ENCODE assay signal across 26 mouse cellular contexts in the genomic region with DNA sequence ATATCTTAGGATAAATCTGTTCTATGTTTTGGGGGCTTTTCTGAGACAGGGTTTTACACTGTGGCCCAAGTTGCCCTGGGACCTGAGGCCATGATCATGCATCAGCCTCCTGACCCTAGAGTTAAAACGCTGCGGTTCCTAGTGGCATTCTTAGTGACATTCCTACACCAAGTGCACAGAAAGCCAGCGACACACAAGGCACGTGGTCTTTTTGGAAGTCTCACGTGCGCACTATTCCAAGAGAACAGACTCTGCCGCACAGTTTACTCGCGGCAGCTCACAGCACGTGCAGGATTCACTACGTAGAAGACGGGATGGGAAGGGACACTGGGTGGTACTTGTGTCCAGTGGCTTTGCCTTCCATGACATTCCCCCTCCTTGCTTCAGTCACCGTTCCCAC. TPM values are rescaled to one million over a fixed set of nuclear protein-coding genes. Genes with fewer than 3 reads are reported as not detected.
A peak's percentile ranks its signal among the peaks of the same experiment; 100 is the strongest.
DNase-seq lines count a peak whose midpoint lies in the region; ATAC-seq and TF ChIP-seq lines count a peak whose summit lies in the region.
"Had no signal": no experiment of that assay in that cellular context is flagged by ENCODE, and none has a peak within 500 bp of the region (broad histone marks: within the 10 kb centered on the region; RNA-seq: fewer than 3 reads in every experiment).

No protein-coding gene starts in this region.

- H3K9ac ChIP-seq in heart, embryonic 15.5 days: no peak overlapping the region
- H3K9ac ChIP-seq in heart, embryonic 12.5 days: no peak overlapping the region
- no peak overlapping the region for H3K9ac ChIP-seq in intestine, embryonic 16.5 days (ENCODE audit: low read depth, low read length)
- no peak overlapping the region for H3K9ac ChIP-seq in intestine, embryonic 15.5 days
- H3K9ac ChIP-seq in liver, embryonic 13.5 days: 0 out of 2 replicates have a peak overlapping the region, but pooled peaks have one; percentile 8
- H3K9ac ChIP-seq in liver, postnatal 0 days (replicated peaks): no peak overlapping the region
- H3K9ac ChIP-seq: embryonic facial prominence, embryonic 12.5 days; forebrain, embryonic 15.5 days had no signal

- no peaks in the 10 kb centered on the region for H3K9me3 ChIP-seq in heart, embryonic 15.5 days (replicated peaks)
- H3K9me3 ChIP-seq in heart, embryonic 12.5 days (replicated peaks): no peaks in the 10 kb centered on the region
- no peaks in the 10 kb centered on the region for H3K9me3 ChIP-seq in intestine, embryonic 16.5 days (ENCODE audit: control insufficient read depth, low read length)
- no peaks in the 10 kb centered on the region for H3K9me3 ChIP-seq in intestine, embryonic 15.5 days
- H3K9me3 ChIP-seq in liver, embryonic 13.5 days (replicated peaks): no peaks in the 10 kb centered on the region
- no peaks in the 10 kb centered on the region for H3K9me3 ChIP-seq in liver, postnatal 0 days (ENCODE audit: low read length)
- no peaks in the 10 kb centered on the region for H3K9me3 ChIP-seq in G1E (replicated peaks)
- H3K9me3 ChIP-seq: embryonic facial prominence, embryonic 12.5 days; forebrain, embryonic 15.5 days; hindbrain, embryonic 13.5 days had no signal

- no peaks in the 10 kb centered on the region for H3K27me3 ChIP-seq in heart, embryonic 15.5 days
- no peaks in the 10 kb centered on the region for H3K27me3 ChIP-seq in heart, embryonic 12.5 days (replicated peaks)
- H3K27me3 ChIP-seq in intestine, embryonic 16.5 days (replicated peaks; ENCODE audit: control insufficient read depth, insufficient read depth, low read length): no peaks in the 10 kb centered on the region
- no peaks in the 10 kb centered on the region for H3K27me3 ChIP-seq in intestine, embryonic 15.5 days (replicated peaks)
- H3K27me3 ChIP-seq in liver, embryonic 13.5 days: no peaks in the 10 kb centered on the region
- H3K27me3 ChIP-seq in liver, postnatal 0 days (ENCODE audit: insufficient read depth, low read length): no peaks in the 10 kb centered on the region
- no peaks in the 10 kb centered on the region for H3K27me3 ChIP-seq in G1E (ENCODE audit: insufficient read depth, low read length)
- H3K27me3 ChIP-seq: embryonic facial prominence, embryonic 12.5 days; forebrain, embryonic 15.5 days; hindbrain, embryonic 13.5 days; Patski had no signal

- 83% methylated on average over 13 of the region's 13 CpGs for WGBS in heart, embryonic 15.5 days
- WGBS in heart, embryonic 12.5 days: 85% methylated on average over 13 of the region's 13 CpGs
- WGBS in intestine, embryonic 16.5 days: 94% methylated on average over 13 of the region's 13 CpGs
- 94% methylated on average over 13 of the region's 13 CpGs for WGBS in intestine, embryonic 15.5 days
- WGBS in liver, embryonic 13.5 days (ENCODE audit: insufficient replicate concordance): 88% methylated on average over 13 of the region's 13 CpGs
- 93% methylated on average over 13 of the region's 13 CpGs for WGBS in liver, postnatal 0 days (ENCODE audit: insufficient replicate concordance)

- no peak for TF ChIP-seq EP300 in liver, postnatal 0 days (IDR thresholded peaks at IDR 0.05; ENCODE audit: low read depth)

- 0 out of 2 replicates have a peak overlapping the region, but pooled peaks have one; percentile 17 for H3K27ac ChIP-seq in heart, embryonic 15.5 days
- H3K27ac ChIP-seq in heart, embryonic 12.5 days (ENCODE audit: poor library complexity, severe bottlenecking): no peak overlapping the region; the same call in 1 of the 2 replicates
- H3K27ac ChIP-seq in intestine, embryonic 16.5 days (ENCODE audit: low read length): peak overlapping the region; percentile 31
- no peak overlapping the region for H3K27ac ChIP-seq in intestine, embryonic 15.5 days
- peak overlapping the region; percentile 90 for H3K27ac ChIP-seq in liver, embryonic 13.5 days
- H3K27ac ChIP-seq in liver, postnatal 0 days (ENCODE audit: low read depth): no peak overlapping the region
- H3K27ac ChIP-seq: embryonic facial prominence, embryonic 12.5 days; forebrain, embryonic 15.5 days; heart, adult 2 months; hindbrain, embryonic 13.5 days; hindbrain, postnatal 0 days had no signal

- intact Hi-C loops in left cerebral cortex, postnatal 4 days (cut with DNase I): no loop called here

- peaks cover 31% of the 10 kb centered on the region for H3K4me1 ChIP-seq in heart, embryonic 15.5 days (replicated peaks)
- peaks cover 44% of the 10 kb centered on the region for H3K4me1 ChIP-seq in heart, embryonic 12.5 days (replicated peaks)
- H3K4me1 ChIP-seq in intestine, embryonic 16.5 days (ENCODE audit: control insufficient read depth, insufficient read depth, low read length): peaks cover 17% of the 10 kb centered on the region
- peaks cover 20% of the 10 kb centered on the region for H3K4me1 ChIP-seq in intestine, embryonic 15.5 days (replicated peaks)
- H3K4me1 ChIP-seq in liver, embryonic 13.5 days (replicated peaks): peaks cover 99% of the 10 kb centered on the region
- H3K4me1 ChIP-seq in liver, postnatal 0 days (ENCODE audit: insufficient read depth): peaks cover 58% of the 10 kb centered on the region
- H3K4me1 ChIP-seq in G1E (ENCODE audit: insufficient read depth, low read depth, low read length): peaks cover 92% of the 10 kb centered on the region
- H3K4me1 ChIP-seq: forebrain, embryonic 15.5 days had no signal

- H3K36me3 ChIP-seq in heart, embryonic 15.5 days: 0 out of 2 replicates have a peak, but pooled peaks cover 2% of the 10 kb centered on the region
- peaks cover 7% of the 10 kb centered on the region for H3K36me3 ChIP-seq in heart, embryonic 12.5 days
- no peaks in the 10 kb centered on the region for H3K36me3 ChIP-seq in intestine, embryonic 16.5 days (ENCODE audit: control insufficient read depth, insufficient read depth, low read length)
- peaks cover 6% of the 10 kb centered on the region; the same call in 1 of the 2 replicates for H3K36me3 ChIP-seq in intestine, embryonic 15.5 days
- peaks cover 61% of the 10 kb centered on the region for H3K36me3 ChIP-seq in liver, embryonic 13.5 days
- peaks cover 13% of the 10 kb centered on the region for H3K36me3 ChIP-seq in liver, postnatal 0 days (replicated peaks; ENCODE audit: insufficient read depth, low read length)
- peaks cover 86% of the 10 kb centered on the region for H3K36me3 ChIP-seq in G1E (replicated peaks)

- ATAC-seq in heart, embryonic 15.5 days (replicated peaks; ENCODE audit: insufficient number of reproducible peaks, insufficient read depth, low FRiP score, low read depth): no peak
- no peak for ATAC-seq in heart, embryonic 12.5 days (ENCODE audit: insufficient number of reproducible peaks, low FRiP score)
- no peak for ATAC-seq in intestine, embryonic 16.5 days
- no peak for ATAC-seq in intestine, embryonic 15.5 days
- ATAC-seq in liver, embryonic 13.5 days (ENCODE audit: low read depth): no peak
- no peak for ATAC-seq in liver, postnatal 0 days
- no peak for ATAC-seq in G1E (ENCODE audit: extremely low read depth, insufficient number of reproducible peaks, low FRiP score, poor library complexity, severe bottlenecking)
- ATAC-seq: activated CD4-positive, CD25-positive, alpha-beta regulatory T cell, adult 4 months; forebrain, embryonic 15.5 days; hindbrain, postnatal 0 days; Patski had no signal

- no peak overlapping the region for H3K4me3 ChIP-seq in heart, embryonic 15.5 days
- no peak overlapping the region for H3K4me3 ChIP-seq in heart, embryonic 12.5 days
- H3K4me3 ChIP-seq in intestine, embryonic 16.5 days (ENCODE audit: low read length): no peak overlapping the region
- no peak overlapping the region for H3K4me3 ChIP-seq in intestine, embryonic 15.5 days (replicated peaks)
- H3K4me3 ChIP-seq in liver, embryonic 13.5 days (replicated peaks): no peak overlapping the region
- no peak overlapping the region for H3K4me3 ChIP-seq in liver, postnatal 0 days (ENCODE audit: low read depth, low read length)
- peak overlapping the region; percentile 39; the same call in 1 of the 2 replicates for H3K4me3 ChIP-seq in G1E (ENCODE audit: low read depth, low read length)
- H3K4me3 ChIP-seq: embryonic facial prominence, embryonic 12.5 days; forebrain, embryonic 15.5 days; heart, adult 2 months; hindbrain, embryonic 13.5 days had no signal

- no peak for DNase-seq in liver, embryonic 13.5 days
- no peak for DNase-seq in liver, postnatal 0 days
- no peak for DNase-seq in G1E (ENCODE audit: low spot score)
- no peak for DNase-seq in left cerebral cortex, postnatal 4 days
- DNase-seq: cerebellum, adult 11-12 months; cerebellum, adult 9-10 months; gastrocnemius, postnatal 10 days had no signal

- no peak for TF ChIP-seq CTCF in liver, postnatal 0 days (IDR thresholded peaks at IDR 0.05; ENCODE audit: low read depth)
- TF ChIP-seq CTCF in G1E (IDR thresholded peaks at IDR 0.05; ENCODE audit: low read depth, low read length): no peak

- no peak overlapping the region for H3K4me2 ChIP-seq in heart, embryonic 15.5 days
- no peak overlapping the region for H3K4me2 ChIP-seq in heart, embryonic 12.5 days
- H3K4me2 ChIP-seq in intestine, embryonic 16.5 days (ENCODE audit: low read depth, low read length): no peak overlapping the region
- H3K4me2 ChIP-seq in intestine, embryonic 15.5 days (replicated peaks): no peak overlapping the region
- H3K4me2 ChIP-seq in liver, embryonic 13.5 days: no peak overlapping the region
- H3K4me2 ChIP-seq in liver, postnatal 0 days (ENCODE audit: low read depth, low read length): no peak overlapping the region
- H3K4me2 ChIP-seq: embryonic facial prominence, embryonic 12.5 days; forebrain, embryonic 15.5 days; hindbrain, embryonic 13.5 days had no signal

RNA-seq across cellular contexts. Expression of a gene that starts 7.0 kb away (rescaled TPM):
- polyA plus RNA-seq in heart, embryonic 15.5 days (2015; fragmentation: Nextera tagmentation; extraction: Ambion mirVana): 0.09 TPM in 1 of 2 replicates, not detected in the other
- 0.12 TPM in 1 of 2 replicates, not detected in the other for polyA plus RNA-seq in heart, embryonic 12.5 days (2016; fragmentation: Nextera tagmentation; extraction: Ambion mirVana)
- polyA plus RNA-seq in intestine, embryonic 16.5 days (2015; fragmentation: Nextera tagmentation; extraction: Ambion mirVana): 0.11 and 0.18 TPM in 2 replicates
- 0.13 and 0.19 TPM in 2 replicates for polyA plus RNA-seq in intestine, embryonic 15.5 days (2015; fragmentation: Nextera tagmentation; extraction: Ambion mirVana)
- polyA plus RNA-seq in liver, embryonic 13.5 days (2015; fragmentation: Nextera tagmentation; extraction: Ambion mirVana): not detected in 2 replicates
- 0.04 TPM in 1 of 2 replicates, not detected in the other for polyA plus RNA-seq in liver, postnatal 0 days (2015; fragmentation: Nextera tagmentation; extraction: Ambion mirVana)
- not detected in 2 replicates for total RNA-seq in G1E (2014; fragmentation: Nextera tagmentation)
- total RNA-seq in G1E (2017): 0.05 and 0.17 TPM in 2 replicates
- not detected in 2 replicates for polyA plus RNA-seq in G1E (2012)
- not detected for total RNA-seq in left cerebral cortex, postnatal 4 days (2021)
- total RNA-seq: adrenal gland, adult 18-20 months; heart, adult 2 months; hematopoietic stem cell, adult 5-6 weeks; hindbrain, postnatal 0 days had no signal
- polyA plus RNA-seq: forebrain, embryonic 11.5 days; heart, adult 2 months; heart, embryonic 14.5 days had no signal

RNA-seq across cellular contexts. Expression of a gene that starts 9.9 kb away (rescaled TPM):
- 11.6 and 14.9 TPM in 2 replicates for polyA plus RNA-seq in heart, embryonic 15.5 days (2015; fragmentation: Nextera tagmentation; extraction: Ambion mirVana)
- polyA plus RNA-seq in heart, embryonic 12.5 days (2016; fragmentation: Nextera tagmentation; extraction: Ambion mirVana): 15.5 and 20.8 TPM in 2 replicates
- polyA plus RNA-seq in intestine, embryonic 16.5 days (2015; fragmentation: Nextera tagmentation; extraction: Ambion mirVana): 40.7 and 47.2 TPM in 2 replicates
- polyA plus RNA-seq in intestine, embryonic 15.5 days (2015; fragmentation: Nextera tagmentation; extraction: Ambion mirVana): 29.8 and 29.9 TPM in 2 replicates
- polyA plus RNA-seq in liver, embryonic 13.5 days (2015; fragmentation: Nextera tagmentation; extraction: Ambion mirVana): 46.8 and 57.1 TPM in 2 replicates
- 15.0 and 16.3 TPM in 2 replicates for polyA plus RNA-seq in liver, postnatal 0 days (2015; fragmentation: Nextera tagmentation; extraction: Ambion mirVana)
- total RNA-seq in G1E (2014; fragmentation: Nextera tagmentation) (66.1 and 95.4 TPM in 2 replicates), G1E (2017) (34.6 and 35.7 TPM in 2 replicates)
- polyA plus RNA-seq in G1E (2012): 4.5 and 5.4 TPM in 2 replicates
- total RNA-seq in left cerebral cortex, postnatal 4 days (2021): 10 to 100 TPM; 55.9 to 61.2 TPM

RNA-seq across cellular contexts. Expression of a gene that starts 50.6 kb away (rescaled TPM):
- polyA plus RNA-seq in heart, embryonic 15.5 days (2015; fragmentation: Nextera tagmentation; extraction: Ambion mirVana): not detected in 2 replicates
- not detected in 2 replicates for polyA plus RNA-seq in heart, embryonic 12.5 days (2016; fragmentation: Nextera tagmentation; extraction: Ambion mirVana)
- not detected in 2 replicates for polyA plus RNA-seq in intestine, embryonic 16.5 days (2015; fragmentation: Nextera tagmentation; extraction: Ambion mirVana)
- 0.40 TPM in 1 of 2 replicates, not detected in the other for polyA plus RNA-seq in intestine, embryonic 15.5 days (2015; fragmentation: Nextera tagmentation; extraction: Ambion mirVana)
- not detected in 2 replicates for polyA plus RNA-seq in liver, embryonic 13.5 days (2015; fragmentation: Nextera tagmentation; extraction: Ambion mirVana)
- polyA plus RNA-seq in liver, postnatal 0 days (2015; fragmentation: Nextera tagmentation; extraction: Ambion mirVana): not detected in 2 replicates
- not detected in 2 replicates for total RNA-seq in G1E (2014; fragmentation: Nextera tagmentation)
- not detected in 2 replicates for total RNA-seq in G1E (2017)
- polyA plus RNA-seq in G1E (2012): not detected in 2 replicates
- total RNA-seq in left cerebral cortex, postnatal 4 days (2021): not detected
- total RNA-seq: adrenal gland, adult 18-20 months; adrenal gland, postnatal 14 days; gastrocnemius, postnatal 10 days; heart, adult 2 months; hematopoietic stem cell, adult 5-6 weeks; hindbrain, postnatal 0 days had no signal
- polyA plus RNA-seq: activated CD4-positive, CD25-positive, alpha-beta regulatory T cell, adult 4 months; C2C12; cortical plate, adult 2 months; embryonic facial prominence, embryonic 12.5 days; forebrain, embryonic 11.5 days; forebrain, embryonic 15.5 days; gonadal fat pad, adult 2 months; heart, adult 2 months; heart, embryonic 14.5 days; hindbrain, embryonic 13.5 days; hindbrain, postnatal 0 days; Patski had no signal

RNA-seq across cellular contexts. Expression of a gene that starts 53.9 kb away (rescaled TPM):
- 11.6 and 16.4 TPM in 2 replicates for polyA plus RNA-seq in heart, embryonic 15.5 days (2015; fragmentation: Nextera tagmentation; extraction: Ambion mirVana)
- polyA plus RNA-seq in heart, embryonic 12.5 days (2016; fragmentation: Nextera tagmentation; extraction: Ambion mirVana): 17.7 and 19.4 TPM in 2 replicates
- polyA plus RNA-seq in intestine, embryonic 16.5 days (2015; fragmentation: Nextera tagmentation; extraction: Ambion mirVana): 31.3 and 33.7 TPM in 2 replicates
- 31.2 and 32.9 TPM in 2 replicates for polyA plus RNA-seq in intestine, embryonic 15.5 days (2015; fragmentation: Nextera tagmentation; extraction: Ambion mirVana)
- polyA plus RNA-seq in liver, embryonic 13.5 days (2015; fragmentation: Nextera tagmentation; extraction: Ambion mirVana): 14.4 and 15.0 TPM in 2 replicates
- polyA plus RNA-seq in liver, postnatal 0 days (2015; fragmentation: Nextera tagmentation; extraction: Ambion mirVana): 14.4 and 16.3 TPM in 2 replicates
- total RNA-seq in G1E (2014; fragmentation: Nextera tagmentation): 55.0 and 55.7 TPM in 2 replicates
- 28.4 and 32.8 TPM in 2 replicates for total RNA-seq in G1E (2017)
- 54.5 and 60.8 TPM in 2 replicates for polyA plus RNA-seq in G1E (2012)
- 10 to 100 TPM; 65.8 to 70.5 TPM for total RNA-seq in left cerebral cortex, postnatal 4 days (2021)

Comparison
In these comparisons a context has a peak if more than half of its experiments do, and no peak if none do; other contexts are left out.
1. H3K27ac ChIP-seq: peak in heart, embryonic 15.5 days (single experiment), intestine, embryonic 16.5 days (single experiment) and liver, embryonic 13.5 days (single experiment); none in heart, embryonic 12.5 days (single experiment), intestine, embryonic 15.5 days (single experiment) and liver, postnatal 0 days (single experiment).